8 mouse cellular contexts compared by ENCODE assay signal in the genomic region with DNA sequence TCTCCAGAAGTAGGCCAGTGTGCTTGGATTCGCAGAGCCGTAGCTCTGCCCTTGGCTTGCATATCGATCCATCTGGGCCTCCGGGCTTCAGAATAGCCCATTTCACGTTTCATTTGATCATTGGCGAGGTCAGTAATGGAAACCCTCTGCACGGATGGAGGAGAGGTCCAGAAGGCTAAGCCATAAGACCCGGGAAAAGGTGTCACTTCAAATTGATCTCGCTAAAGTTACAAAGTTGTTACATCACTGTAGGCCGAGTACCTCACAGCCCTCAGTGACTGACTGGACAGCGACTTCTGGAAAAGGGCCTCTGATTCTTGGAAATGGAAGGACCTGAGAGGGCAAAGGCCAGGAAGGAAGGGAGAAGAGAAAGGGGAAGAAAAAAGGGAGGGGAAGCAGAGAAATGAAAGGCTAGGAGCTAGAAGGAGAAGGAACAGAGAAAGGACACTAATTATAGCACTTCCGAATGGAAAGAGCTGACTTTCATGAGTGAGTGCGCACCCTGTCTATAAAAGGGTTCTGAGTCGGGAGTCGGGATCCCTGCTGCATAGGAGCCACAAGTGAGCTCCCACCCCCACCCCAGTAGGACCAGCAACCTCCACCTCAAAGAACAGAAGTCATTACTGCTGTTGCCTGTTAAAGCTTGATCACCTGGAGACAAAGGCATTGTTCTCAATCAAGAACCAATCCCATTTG. TPM values are rescaled to one million over a fixed set of nuclear protein-coding genes. Genes with fewer than 3 reads are reported as not detected.
A peak's percentile ranks its signal among the peaks of the same experiment; 100 is the strongest.
DNase-seq lines count a peak whose midpoint lies in the region; ATAC-seq lines count a peak whose summit lies in the region.

No protein-coding gene starts in this region.

- H3K4me3 ChIP-seq in liver, embryonic 11.5 days (ENCODE audit: low read depth, low read length) = peak overlapping the region; percentile 88
- H3K4me3 ChIP-seq in embryonic facial prominence, embryonic 15.5 days (replicated peaks) = peak overlapping the region; percentile 72
- peak overlapping the region; percentile 85 for H3K4me3 ChIP-seq in intestine, embryonic 16.5 days (ENCODE audit: low read length)
- H3K4me3 ChIP-seq in neural tube, embryonic 14.5 days (ENCODE audit: low read depth, low read length) = peak overlapping the region; percentile 81

- H3K27ac ChIP-seq in liver, embryonic 11.5 days (ENCODE audit: low read depth, low read length) = peak overlapping the region; percentile 19; the same call in 1 of the 2 replicates
- no peak overlapping the region for H3K27ac ChIP-seq in embryonic facial prominence, embryonic 15.5 days (replicated peaks)
- H3K27ac ChIP-seq in intestine, embryonic 16.5 days (ENCODE audit: low read length) = no peak overlapping the region
- peak overlapping the region; percentile 88; the same call in 1 of the 2 replicates for H3K27ac ChIP-seq in neural tube, embryonic 14.5 days (ENCODE audit: low read depth, low read length)

- peak overlapping the region; percentile 98 for H3K4me2 ChIP-seq in liver, embryonic 11.5 days
- peak overlapping the region; percentile 80 for H3K4me2 ChIP-seq in embryonic facial prominence, embryonic 15.5 days (replicated peaks)
- H3K4me2 ChIP-seq in intestine, embryonic 16.5 days (ENCODE audit: low read depth, low read length) = peak overlapping the region; percentile 93
- peak overlapping the region; percentile 56 for H3K4me2 ChIP-seq in neural tube, embryonic 14.5 days (ENCODE audit: low read depth, low read length)

- peaks cover 25% of the 10 kb centered on the region for H3K4me1 ChIP-seq in liver, embryonic 11.5 days (replicated peaks; ENCODE audit: control insufficient read depth, insufficient read depth, low read length)
- H3K4me1 ChIP-seq in embryonic facial prominence, embryonic 15.5 days = peaks cover 26% of the 10 kb centered on the region
- peaks cover 19% of the 10 kb centered on the region for H3K4me1 ChIP-seq in intestine, embryonic 16.5 days (ENCODE audit: control insufficient read depth, insufficient read depth, low read length)
- H3K4me1 ChIP-seq in neural tube, embryonic 14.5 days (ENCODE audit: control insufficient read depth, insufficient read depth, low read length) = no peaks in the 10 kb centered on the region; the same call in 1 of the 2 replicates

- H3K27me3 ChIP-seq in liver, embryonic 11.5 days (replicated peaks; ENCODE audit: control insufficient read depth, insufficient read depth, low read length) = no peaks in the 10 kb centered on the region; the same call in 1 of the 2 replicates
- H3K27me3 ChIP-seq in embryonic facial prominence, embryonic 15.5 days = peaks cover 14% of the 10 kb centered on the region
- H3K27me3 ChIP-seq in intestine, embryonic 16.5 days (replicated peaks; ENCODE audit: control insufficient read depth, insufficient read depth, low read length) = peaks cover 14% of the 10 kb centered on the region; the same call in 1 of the 2 replicates
- no peaks in the 10 kb centered on the region for H3K27me3 ChIP-seq in neural tube, embryonic 14.5 days (ENCODE audit: control insufficient read depth, insufficient read depth, low read length)

- WGBS in liver, embryonic 11.5 days = 23% methylated on average over 15 of the region's 15 CpGs
- WGBS in embryonic facial prominence, embryonic 15.5 days = 25% methylated on average over 15 of the region's 15 CpGs
- 24% methylated on average over 15 of the region's 15 CpGs for WGBS in intestine, embryonic 16.5 days
- 15% methylated on average over 15 of the region's 15 CpGs for WGBS in neural tube, embryonic 14.5 days

- no peak for DNase-seq in liver, embryonic 11.5 days (ENCODE audit: low spot score)
- no peak for DNase-seq in liver
- no peak for DNase-seq in layer of hippocampus, postnatal 14 days (ENCODE audit: low spot score in 2 of 2)
- DNase-seq in urinary bladder, postnatal 25 days (ENCODE audit: low spot score) = no peak

- no peaks in the 10 kb centered on the region for H3K9me3 ChIP-seq in liver, embryonic 11.5 days (ENCODE audit: control insufficient read depth, low read length)
- no peaks in the 10 kb centered on the region for H3K9me3 ChIP-seq in embryonic facial prominence, embryonic 15.5 days (replicated peaks)
- H3K9me3 ChIP-seq in intestine, embryonic 16.5 days (ENCODE audit: control insufficient read depth, low read length) = 0 out of 2 replicates have a peak, but pooled peaks cover under 1% of the 10 kb centered on the region
- no peaks in the 10 kb centered on the region for H3K9me3 ChIP-seq in neural tube, embryonic 14.5 days (ENCODE audit: control insufficient read depth, low read length)

- H3K9ac ChIP-seq in liver, embryonic 11.5 days (ENCODE audit: low read depth, low read length) = peak overlapping the region; percentile 80
- H3K9ac ChIP-seq in embryonic facial prominence, embryonic 15.5 days = 0 out of 2 replicates have a peak overlapping the region, but pooled peaks have one; percentile 52
- 0 out of 2 replicates have a peak overlapping the region, but pooled peaks have one; percentile 10 for H3K9ac ChIP-seq in intestine, embryonic 16.5 days (ENCODE audit: low read depth, low read length)
- peak overlapping the region; percentile 84 for H3K9ac ChIP-seq in neural tube, embryonic 14.5 days (replicated peaks; ENCODE audit: low read depth, low read length)

- no peak for ATAC-seq in liver, embryonic 11.5 days (replicated peaks; ENCODE audit: low FRiP score)
- ATAC-seq in embryonic facial prominence, embryonic 15.5 days (ENCODE audit: insufficient number of reproducible peaks, low FRiP score, low TSS enrichment, low read depth) = no peak
- peak; percentile 20 for ATAC-seq in intestine, embryonic 16.5 days
- no peak for ATAC-seq in neural tube, embryonic 14.5 days (ENCODE audit: low read depth)
- no peak for ATAC-seq in megakaryocyte progenitor cell, adult 5-6 weeks (replicated peaks; ENCODE audit: poor library complexity)

- H3K36me3 ChIP-seq in liver, embryonic 11.5 days (ENCODE audit: control insufficient read depth, insufficient read depth, low read length) = no peaks in the 10 kb centered on the region
- H3K36me3 ChIP-seq in embryonic facial prominence, embryonic 15.5 days = no peaks in the 10 kb centered on the region
- no peaks in the 10 kb centered on the region for H3K36me3 ChIP-seq in intestine, embryonic 16.5 days (ENCODE audit: control insufficient read depth, insufficient read depth, low read length)
- no peaks in the 10 kb centered on the region for H3K36me3 ChIP-seq in neural tube, embryonic 14.5 days (ENCODE audit: control insufficient read depth, insufficient read depth, low read length)

RNA-seq across cellular contexts. Expression of a gene that starts 3.5 kb away (rescaled TPM):
- 13.4 and 18.1 TPM in 2 replicates for polyA plus RNA-seq in liver, embryonic 11.5 days (2014; fragmentation: Nextera tagmentation; extraction: Ambion mirVana)
- polyA plus RNA-seq in embryonic facial prominence, embryonic 15.5 days (2015; fragmentation: Nextera tagmentation; extraction: Ambion mirVana) = 8.0 and 8.2 TPM in 2 replicates
- polyA plus RNA-seq in intestine, embryonic 16.5 days (2015; fragmentation: Nextera tagmentation; extraction: Ambion mirVana) = 3.4 TPM in 2 replicates
- 26.1 and 32.1 TPM in 2 replicates for polyA plus RNA-seq in neural tube, embryonic 14.5 days (2014; fragmentation: Nextera tagmentation; extraction: Ambion mirVana)
- 8.8 and 9.9 TPM in 2 replicates for total RNA-seq in megakaryocyte progenitor cell, adult 5-6 weeks (2015)
- total RNA-seq in megakaryocyte progenitor cell, adult 5-6 weeks (2017) = 5.3 and 5.8 TPM in 2 replicates
- 10 to 100 TPM; 29.0 to 30.4 TPM for total RNA-seq in layer of hippocampus, postnatal 14 days (2021)

Comparison
In these comparisons a context has a peak if more than half of its experiments do, and no peak if none do; other contexts are left out.
1. H3K27ac ChIP-seq: peak in liver, embryonic 11.5 days (single experiment) and neural tube, embryonic 14.5 days (single experiment); none in embryonic facial prominence, embryonic 15.5 days (single experiment) and intestine, embryonic 16.5 days (single experiment).
2. H3K9ac ChIP-seq: peak in every context shown above with its lines; median percentile 84 in neural tube, embryonic 14.5 days; 80 in liver, embryonic 11.5 days; 52 in embryonic facial prominence, embryonic 15.5 days; 10 in intestine, embryonic 16.5 days.
3. Peak in every context shown above with its lines, with median percentiles within 50 percentile points of each other: H3K4me2 ChIP-seq and H3K4me3 ChIP-seq.